Mouse (Mus musculus): ENCODE measurements at regions not wholly inside any gene's neighbourhood (a gene's known extent, or its start where the extent isn't known, plus 50 kb on each side); places are given as distances from the start of the nearest gene placed in this dataset.

GRCm38 (mm10) chr13:31240546-31240945, 266.5 kb downstream of the Gm5447 start:
- no peak for DNase-seq (ENCODE audit: low spot score)

GRCm38 (mm10) chr13:31248996-31249395, 275.0 kb downstream of the Gm5447 start:
- no peak for DNase-seq (ENCODE audit: low spot score)

GRCm38 (mm10) chr13:31249525-31249924, 275.5 kb downstream of the Gm5447 start:
- no peak for DNase-seq (ENCODE audit: low spot score)

- DNase-seq (ENCODE audit: low spot score), result no peak
Observed at GRCm38 (mm10) chr13:31254016-31254415, 280.0 kb downstream of the Gm5447 start.

- no peak for DNase-seq (ENCODE audit: low spot score)
Observed at GRCm38 (mm10) chr13:31254744-31255143, 280.7 kb downstream of the Gm5447 start.

GRCm38 (mm10) chr13:31255506-31255905, 281.5 kb downstream of the Gm5447 start:
- no peak for DNase-seq (ENCODE audit: low spot score)

- no peak for DNase-seq (ENCODE audit: low spot score)
Observed at GRCm38 (mm10) chr13:31267865-31268264, 288.1 kb upstream of the Foxq1 start.

- no peak for DNase-seq (ENCODE audit: low spot score)
Observed at GRCm38 (mm10) chr13:31276005-31276644, 279.8 kb upstream of the Foxq1 start.

GRCm38 (mm10) chr13:31290630-31291029, 265.3 kb upstream of the Foxq1 start:
- DNase-seq (ENCODE audit: low spot score), result no peak

GRCm38 (mm10) chr13:31292584-31293387, 263.1 kb upstream of the Foxq1 start:
- no peak for DNase-seq (ENCODE audit: low spot score)

GRCm38 (mm10) chr13:31294011-31294410, 261.9 kb upstream of the Foxq1 start:
- no peak for DNase-seq (ENCODE audit: low spot score)

GRCm38 (mm10) chr13:31303194-31303593, 252.7 kb upstream of the Foxq1 start:
- DNase-seq (ENCODE audit: low spot score), result no peak

- DNase-seq (ENCODE audit: low spot score), result no peak
Observed at GRCm38 (mm10) chr13:31304286-31304865, 251.6 kb upstream of the Foxq1 start.

- no peak for DNase-seq (ENCODE audit: low spot score)
Observed at GRCm38 (mm10) chr13:31309083-31309621, 246.8 kb upstream of the Foxq1 start.

- no peak for DNase-seq (ENCODE audit: low spot score)
Observed at GRCm38 (mm10) chr13:31312772-31313171, 243.2 kb upstream of the Foxq1 start.

GRCm38 (mm10) chr13:31313821-31314220, 242.1 kb upstream of the Foxq1 start:
- DNase-seq (ENCODE audit: low spot score), result no peak

GRCm38 (mm10) chr13:31317066-31317465, 238.9 kb upstream of the Foxq1 start:
- no peak for DNase-seq (ENCODE audit: low spot score)

- no peak for DNase-seq (ENCODE audit: low spot score)
Observed at GRCm38 (mm10) chr13:31318008-31318407, 237.9 kb upstream of the Foxq1 start.

- no peak for DNase-seq (ENCODE audit: low spot score)
Observed at GRCm38 (mm10) chr13:31321411-31321810, 234.5 kb upstream of the Foxq1 start.

GRCm38 (mm10) chr13:31326269-31326851, 229.6 kb upstream of the Foxq1 start:
- no peak for DNase-seq (ENCODE audit: low spot score)

- no peak for DNase-seq (ENCODE audit: low spot score)
Observed at GRCm38 (mm10) chr13:31327511-31327951, 228.4 kb upstream of the Foxq1 start.

GRCm38 (mm10) chr13:31328756-31329155, 227.2 kb upstream of the Foxq1 start:
- DNase-seq (ENCODE audit: low spot score), result no peak
